Mouse (Mus musculus): ENCODE measurements around the gene Pde4c. TPM values are rescaled to one million over a fixed set of nuclear protein-coding genes. Genes with fewer than 3 reads are reported as not detected.

Pde4c gene
- polyA plus RNA-seq, 1 experiment = 1.9 TPM

- H3K9me3 ChIP-seq (replicated peaks; ENCODE audit: control insufficient read depth, insufficient read depth, low read length, poor library complexity, severe bottlenecking) = no peaks in the 10 kb centered on the region
- H3K36me3 ChIP-seq (ENCODE audit: control insufficient read depth, insufficient read depth, low read length, poor library complexity, severe bottlenecking) = peaks cover 10% of the 10 kb centered on the region
- H3K4me3 ChIP-seq (ENCODE audit: low read depth, low read length) = no peak overlapping the region
- TF ChIP-seq POLR2A (IDR thresholded peaks at IDR 0.05; ENCODE audit: insufficient read depth, low read length) = no peak
- TF ChIP-seq EP300 (IDR thresholded peaks at IDR 0.05; ENCODE audit: insufficient read depth, low read depth, low read length) = no peak
- no peak for TF ChIP-seq CTCF (IDR thresholded peaks at IDR 0.05; ENCODE audit: low read depth, low read length)
- H3K27ac ChIP-seq (ENCODE audit: insufficient read depth, low read length) = no peak overlapping the region
- H3K9ac ChIP-seq (ENCODE audit: low read depth, poor library complexity, severe bottlenecking) = no peak overlapping the region
- no peaks in the 10 kb centered on the region for H3K27me3 ChIP-seq (ENCODE audit: control insufficient read depth, insufficient read depth, low read length, poor library complexity, severe bottlenecking)
- H3K4me1 ChIP-seq (ENCODE audit: control insufficient read depth, insufficient read depth, low read length) = peaks cover 5% of the 10 kb centered on the region
Observed at GRCm38 (mm10) chr8:70758308-70758615, 34.7 kb downstream of the Pde4c start.

GRCm38 (mm10) chr8:70758616-70759561 lies 35.4 kb downstream of the Pde4c start:
- no peak overlapping the region for H3K9ac ChIP-seq (ENCODE audit: low read depth, poor library complexity, severe bottlenecking)
- H3K9me3 ChIP-seq (replicated peaks; ENCODE audit: control insufficient read depth, insufficient read depth, low read length, poor library complexity, severe bottlenecking) = no peaks in the 10 kb centered on the region
- no peak overlapping the region for H3K4me3 ChIP-seq (ENCODE audit: low read depth, low read length)
- peaks cover 5% of the 10 kb centered on the region for H3K4me1 ChIP-seq (ENCODE audit: control insufficient read depth, insufficient read depth, low read length)
- H3K27ac ChIP-seq (ENCODE audit: insufficient read depth, low read length) = no peak overlapping the region
- H3K27me3 ChIP-seq (ENCODE audit: control insufficient read depth, insufficient read depth, low read length, poor library complexity, severe bottlenecking) = no peaks in the 10 kb centered on the region
- TF ChIP-seq EP300 (IDR thresholded peaks at IDR 0.05; ENCODE audit: insufficient read depth, low read depth, low read length) (no peak), POLR2A (IDR thresholded peaks at IDR 0.05; ENCODE audit: insufficient read depth, low read length) (no peak), CTCF (IDR thresholded peaks at IDR 0.05; ENCODE audit: low read depth, low read length) (no peak)
- H3K36me3 ChIP-seq (ENCODE audit: control insufficient read depth, insufficient read depth, low read length, poor library complexity, severe bottlenecking) = peaks cover 14% of the 10 kb centered on the region

GRCm38 (mm10) chr8:70760350-70760749 lies 36.8 kb downstream of the Pde4c start:
- no peak for TF ChIP-seq EP300 (IDR thresholded peaks at IDR 0.05; ENCODE audit: insufficient read depth, low read depth, low read length)
- Histone ChIP-seq H3K4me3 (ENCODE audit: low read depth, low read length) (peak overlapping the region; percentile 77), H3K9me3 (replicated peaks; ENCODE audit: control insufficient read depth, insufficient read depth, low read length, poor library complexity, severe bottlenecking) (no peaks in the 10 kb centered on the region), H3K27ac (ENCODE audit: insufficient read depth, low read length) (no peak overlapping the region), H3K9ac (ENCODE audit: low read depth, poor library complexity, severe bottlenecking) (peak overlapping the region; percentile 70), H3K4me1 (ENCODE audit: control insufficient read depth, insufficient read depth, low read length) (peaks cover 5% of the 10 kb centered on the region), H3K36me3 (ENCODE audit: control insufficient read depth, insufficient read depth, low read length, poor library complexity, severe bottlenecking) (peaks cover 17% of the 10 kb centered on the region), H3K27me3 (ENCODE audit: control insufficient read depth, insufficient read depth, low read length, poor library complexity, severe bottlenecking) (no peaks in the 10 kb centered on the region)

GRCm38 (mm10) chr8:70760775-70761406 lies 37.4 kb downstream of the Pde4c start, which contains the start of gene Mpv17l2:
TSS of gene Mpv17l2 (minus strand) at chr8:70760946.
- Histone ChIP-seq H3K27me3 (ENCODE audit: control insufficient read depth, insufficient read depth, low read length, poor library complexity, severe bottlenecking) (no peaks in the 10 kb centered on the region), H3K27ac (ENCODE audit: insufficient read depth, low read length) (peak within 1 kb of the TSS; percentile 66), H3K4me1 (ENCODE audit: control insufficient read depth, insufficient read depth, low read length) (peaks cover 2% of the 10 kb centered on the region), H3K9me3 (replicated peaks; ENCODE audit: control insufficient read depth, insufficient read depth, low read length, poor library complexity, severe bottlenecking) (no peaks in the 10 kb centered on the region), H3K4me3 (ENCODE audit: low read depth, low read length) (peak within 1 kb of the TSS; percentile 77), H3K9ac (ENCODE audit: low read depth, poor library complexity, severe bottlenecking) (peak within 1 kb of the TSS; percentile 70), H3K36me3 (ENCODE audit: control insufficient read depth, insufficient read depth, low read length, poor library complexity, severe bottlenecking) (peaks cover 17% of the 10 kb centered on the region)
- TF ChIP-seq POLR2A (IDR thresholded peaks at IDR 0.05; ENCODE audit: insufficient read depth, low read length) = no peak
- no peak for TF ChIP-seq EP300 (IDR thresholded peaks at IDR 0.05; ENCODE audit: insufficient read depth, low read depth, low read length)
- no peak for TF ChIP-seq CTCF (IDR thresholded peaks at IDR 0.05; ENCODE audit: low read depth, low read length)

GRCm38 (mm10) chr8:70762118-70762517 lies 38.6 kb downstream of the Pde4c start:
- H3K9ac ChIP-seq (ENCODE audit: low read depth, poor library complexity, severe bottlenecking) = no peak overlapping the region
- H3K4me1 ChIP-seq (ENCODE audit: control insufficient read depth, insufficient read depth, low read length) = peaks cover 2% of the 10 kb centered on the region
- H3K27me3 ChIP-seq (ENCODE audit: control insufficient read depth, insufficient read depth, low read length, poor library complexity, severe bottlenecking) = no peaks in the 10 kb centered on the region
- TF ChIP-seq POLR2A (IDR thresholded peaks at IDR 0.05; ENCODE audit: insufficient read depth, low read length) (no peak), EP300 (IDR thresholded peaks at IDR 0.05; ENCODE audit: insufficient read depth, low read depth, low read length) (no peak), CTCF (IDR thresholded peaks at IDR 0.05; ENCODE audit: low read depth, low read length) (no peak)
- no peak overlapping the region for H3K4me3 ChIP-seq (ENCODE audit: low read depth, low read length)
- H3K27ac ChIP-seq (ENCODE audit: insufficient read depth, low read length) = peak overlapping the region; percentile 42
- peaks cover 13% of the 10 kb centered on the region for H3K36me3 ChIP-seq (ENCODE audit: control insufficient read depth, insufficient read depth, low read length, poor library complexity, severe bottlenecking)
- no peaks in the 10 kb centered on the region for H3K9me3 ChIP-seq (replicated peaks; ENCODE audit: control insufficient read depth, insufficient read depth, low read length, poor library complexity, severe bottlenecking)

- Histone ChIP-seq H3K27me3 (ENCODE audit: control insufficient read depth, insufficient read depth, low read length, poor library complexity, severe bottlenecking) (no peaks in the 10 kb centered on the region), H3K27ac (ENCODE audit: insufficient read depth, low read length) (no peak overlapping the region), H3K9ac (ENCODE audit: low read depth, poor library complexity, severe bottlenecking) (no peak overlapping the region), H3K4me3 (ENCODE audit: low read depth, low read length) (no peak overlapping the region), H3K36me3 (ENCODE audit: control insufficient read depth, insufficient read depth, low read length, poor library complexity, severe bottlenecking) (peaks cover 13% of the 10 kb centered on the region), H3K4me1 (ENCODE audit: control insufficient read depth, insufficient read depth, low read length) (peaks cover 4% of the 10 kb centered on the region), H3K9me3 (replicated peaks; ENCODE audit: control insufficient read depth, insufficient read depth, low read length, poor library complexity, severe bottlenecking) (no peaks in the 10 kb centered on the region)
- TF ChIP-seq CTCF (IDR thresholded peaks at IDR 0.05; ENCODE audit: low read depth, low read length) = no peak
- no peak for TF ChIP-seq POLR2A (IDR thresholded peaks at IDR 0.05; ENCODE audit: insufficient read depth, low read length)
- TF ChIP-seq EP300 (IDR thresholded peaks at IDR 0.05; ENCODE audit: insufficient read depth, low read depth, low read length) = no peak
Observed at GRCm38 (mm10) chr8:70763354-70763753, 39.8 kb downstream of the Pde4c start.

Data from ES-Bruce4 (cell line).